Mouse (Mus musculus) neural tube, embryonic 11.5 days (tissue): Measurements from ENCODE around the gene Enpep. TPM values are rescaled to one million over a fixed set of nuclear protein-coding genes. Genes with fewer than 3 reads are reported as not detected.

Source experiments
- ATAC-seq: fragments of 200-750 bp; cut with Nextera tagmentation; 2 replicates; pipeline ENCODE4 v1.8.0; 2017; ENCODE audit warnings: moderate number of reproducible peaks, mild to moderate bottlenecking, moderate TSS enrichment, moderate library complexity; ENCODE audit not compliant: insufficient read depth, low FRiP score, low TSS enrichment
- DNase-seq: peaks from one replicate; pipeline ENCODE4 v3.0.0-alpha.2; 2015; ENCODE audit warnings: low spot score
- H3K27ac ChIP-seq: fragments of 300-500 bp; sonication (generic); 2 replicates; pipeline ENCODE4 v1.5.1; 2014; ENCODE audit warnings: low read depth, mild to moderate bottlenecking, low read length
- H3K27me3 ChIP-seq: fragments of 300-500 bp; sonication (generic); 2 replicates; pipeline ENCODE4 v1.6.1; 2014; ENCODE audit warnings: mild to moderate bottlenecking, low read length, mixed read lengths; ENCODE audit not compliant: control insufficient read depth, insufficient read depth
- H3K36me3 ChIP-seq: fragments of 300-500 bp; sonication (generic); 2 replicates; pipeline ENCODE4 v1.6.1; 2014; ENCODE audit warnings: mild to moderate bottlenecking, low read length, moderate library complexity, mixed read lengths; ENCODE audit not compliant: control insufficient read depth, insufficient read depth
- H3K4me1 ChIP-seq: fragments of 300-500 bp; sonication (generic); 2 replicates; pipeline ENCODE4 v1.6.1; 2014; ENCODE audit warnings: low read length, mixed read lengths; ENCODE audit not compliant: control insufficient read depth, insufficient read depth
- H3K4me2 ChIP-seq: fragments of 300-500 bp; sonication (generic); 2 replicates; pipeline ENCODE4 v1.6.1; 2014; ENCODE audit warnings: low read depth, mild to moderate bottlenecking, moderate library complexity
- H3K4me3 ChIP-seq: fragments of 300-500 bp; sonication (generic); 2 replicates; pipeline ENCODE4 v1.5.1; 2014; ENCODE audit warnings: low read depth, low read length
- H3K9ac ChIP-seq: fragments of 300-500 bp; sonication (generic); 2 replicates; pipeline ENCODE4 v1.6.1; 2014; ENCODE audit warnings: mild to moderate bottlenecking, low read length
- H3K9me3 ChIP-seq: fragments of 300-500 bp; sonication (generic); 2 replicates; pipeline ENCODE4 v1.6.1; 2016; ENCODE audit warnings: low read length; ENCODE audit not compliant: control insufficient read depth
- WGBS: fragments of 180-500 bp; shearing (Covaris S2); extraction: QIAGEN DNeasy Blood & Tissue Kit; methylation state at CpG from one replicate; pipeline ENCODE4 v1.1.7; 2014; 5-methylcytosine and 5-hydroxymethylcytosine counted together
- polyA plus RNA-seq: library from polyadenylated mRNA; unstranded; fragments of >200 nt; fragmentation: Nextera tagmentation; extraction: Ambion mirVana; gene quantifications from 2 replicates; pipeline ENCODE4 v1.2.1, GENCODE M21; 2014

Enpep gene
- polyA plus RNA-seq, 1 experiment from 2014 or later = 0.24 TPM

DNA sequence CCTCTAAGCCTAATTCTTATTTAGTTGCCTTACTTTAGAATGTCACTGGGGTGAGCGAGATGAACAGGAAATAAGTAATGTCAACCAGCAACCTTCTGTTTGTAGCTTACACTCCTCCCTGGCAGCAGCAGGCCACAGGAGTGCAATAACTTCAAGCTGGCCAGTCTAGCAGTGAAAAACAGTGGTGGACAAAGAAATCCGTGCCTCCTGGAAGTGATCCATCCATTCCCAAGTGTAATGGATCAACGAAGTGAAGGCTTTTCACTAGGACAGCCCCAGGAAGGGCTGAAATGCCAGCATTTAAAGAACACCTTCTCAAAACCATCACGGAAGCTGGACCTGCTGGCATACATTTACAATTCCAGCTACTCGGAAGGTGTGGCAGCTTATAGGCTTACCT, 48.2 kb downstream of the Enpep start:
- no peak overlapping the region for H3K4me2 ChIP-seq
- 84% methylated on average over 5 of the region's 5 CpGs for WGBS

GRCm38 (mm10) chr3:129279441-129279840, 53.1 kb downstream of the Enpep start:
- WGBS = 94% methylated on average over 8 of the region's 8 CpGs
- no peaks in the 10 kb centered on the region for H3K9me3 ChIP-seq
- ATAC-seq (no peak), DNase-seq (no peak)
- H3K27ac ChIP-seq = no peak overlapping the region
- H3K4me2 ChIP-seq = no peak overlapping the region
- H3K27me3 ChIP-seq = no peaks in the 10 kb centered on the region
- H3K4me1 ChIP-seq = no peaks in the 10 kb centered on the region
- no peak overlapping the region for H3K4me3 ChIP-seq
- H3K36me3 ChIP-seq = no peaks in the 10 kb centered on the region
- H3K9ac ChIP-seq = no peak overlapping the region

More for the DNA sequence above, 48.2 kb downstream of the Enpep start:
- Histone ChIP-seq H3K27me3 (no peaks in the 10 kb centered on the region), H3K36me3 (no peaks in the 10 kb centered on the region), H3K9me3 (no peaks in the 10 kb centered on the region), H3K4me3 (no peak overlapping the region), H3K9ac (no peak overlapping the region), H3K4me1 (no peaks in the 10 kb centered on the region), H3K27ac (no peak overlapping the region)
- DNase-seq (no peak), ATAC-seq (no peak)

GRCm38 (mm10) chr3:129273156-129273831, 59.2 kb downstream of the Enpep start:
- no peak overlapping the region for H3K4me2 ChIP-seq
- H3K27ac ChIP-seq = no peak overlapping the region
- no peaks in the 10 kb centered on the region for H3K36me3 ChIP-seq
- 81% methylated on average over 6 of the region's 6 CpGs for WGBS
- no peaks in the 10 kb centered on the region for H3K9me3 ChIP-seq
- H3K27me3 ChIP-seq = no peaks in the 10 kb centered on the region
- DNase-seq (no peak), ATAC-seq (no peak)
- H3K4me1 ChIP-seq = no peaks in the 10 kb centered on the region
- H3K4me3 ChIP-seq = no peak overlapping the region
- no peak overlapping the region for H3K9ac ChIP-seq

DNA sequence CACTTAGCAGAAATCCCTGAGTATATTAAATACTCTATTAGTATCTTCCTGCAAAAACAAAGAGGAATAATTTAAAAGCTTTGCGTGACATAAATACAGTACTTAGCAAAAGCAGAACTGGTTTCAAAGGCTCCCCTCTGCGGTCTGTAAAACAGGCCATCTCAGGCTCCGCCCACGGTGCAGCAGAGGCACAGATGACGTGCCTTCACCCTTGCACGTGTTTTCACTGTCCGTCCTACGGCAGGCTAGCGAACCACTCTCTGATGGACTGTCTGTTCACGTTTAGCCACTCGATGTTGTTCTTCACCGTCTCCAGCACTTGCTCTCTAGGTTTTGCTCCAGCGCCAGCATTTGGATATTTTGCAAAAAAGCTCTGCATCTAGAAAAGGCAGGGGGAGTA, 62.5 kb downstream of the Enpep start:
- no peak for DNase-seq
- H3K4me2 ChIP-seq = no peak overlapping the region
- H3K9ac ChIP-seq = no peak overlapping the region
- H3K27me3 ChIP-seq = no peaks in the 10 kb centered on the region
- H3K4me1 ChIP-seq = no peaks in the 10 kb centered on the region
- H3K27ac ChIP-seq = no peak overlapping the region
- no peaks in the 10 kb centered on the region for H3K9me3 ChIP-seq
- no peak for ATAC-seq
- no peak overlapping the region for H3K4me3 ChIP-seq
- 58% methylated on average over 13 of the region's 13 CpGs for WGBS
- no peaks in the 10 kb centered on the region for H3K36me3 ChIP-seq

DNA sequence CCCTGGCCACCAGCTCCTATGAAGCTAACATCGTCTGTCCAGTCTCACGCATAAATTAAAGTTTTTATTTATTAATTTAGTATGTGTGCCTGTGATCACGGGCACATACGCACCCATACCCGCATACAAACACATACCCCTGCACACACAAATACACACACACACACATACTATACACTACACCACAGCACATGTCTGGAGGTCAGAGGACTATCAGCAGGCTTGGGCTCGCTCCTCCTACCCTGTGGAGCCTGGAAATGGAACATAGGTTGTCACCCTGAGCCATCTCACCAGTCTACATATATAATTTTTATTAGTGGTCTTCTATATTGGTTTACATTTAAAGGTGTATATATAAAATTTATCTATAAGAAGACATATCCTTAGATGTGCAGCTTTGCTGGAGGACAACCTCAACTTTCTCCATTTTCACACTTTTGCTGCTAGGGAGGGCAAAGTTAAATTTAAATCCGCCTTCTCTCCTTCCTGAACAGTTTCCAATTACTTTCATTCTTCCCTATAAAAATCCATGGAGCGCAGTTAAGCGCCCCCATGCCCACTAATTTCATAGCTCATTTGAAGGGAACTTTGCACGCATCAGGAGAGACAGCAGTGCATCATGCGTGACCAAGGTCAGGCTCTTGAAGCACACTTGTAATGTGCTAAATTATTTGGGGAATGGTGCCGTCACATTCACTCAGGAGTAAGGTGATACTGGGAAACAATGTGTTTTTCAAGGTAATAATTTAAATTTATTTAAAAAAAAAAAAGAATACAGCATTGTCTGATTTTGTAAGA, 63.4 kb downstream of the Enpep start:
- Histone ChIP-seq H3K9me3 (no peaks in the 10 kb centered on the region), H3K4me3 (no peak overlapping the region), H3K4me2 (no peak overlapping the region), H3K27me3 (no peaks in the 10 kb centered on the region), H3K36me3 (no peaks in the 10 kb centered on the region), H3K27ac (no peak overlapping the region), H3K9ac (no peak overlapping the region), H3K4me1 (no peaks in the 10 kb centered on the region)
- 86% methylated on average over 12 of the region's 12 CpGs for WGBS
- DNase-seq = no peak
- ATAC-seq = no peak

DNA sequence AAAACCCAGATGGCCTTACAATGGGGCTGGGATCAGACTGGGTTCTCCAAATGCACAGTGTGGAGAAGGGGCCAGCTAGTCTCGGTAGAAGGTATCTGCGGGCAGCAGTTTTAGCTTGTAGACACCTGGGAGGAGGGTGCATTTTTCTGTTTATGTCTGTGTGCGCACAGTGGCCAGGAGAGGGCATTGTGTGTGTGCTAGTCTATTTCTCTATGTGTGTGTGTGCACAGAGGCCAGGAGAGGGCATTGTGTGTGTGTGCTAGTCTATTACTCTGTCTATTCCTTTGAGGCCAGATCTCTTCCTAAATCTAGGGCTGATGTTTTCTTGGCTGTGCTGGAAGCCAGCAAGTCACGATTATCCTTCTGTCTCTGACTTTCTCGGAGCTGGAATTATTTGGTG, 74.0 kb downstream of the Enpep start:
- DNase-seq (no peak), ATAC-seq (no peak)
- H3K4me2 ChIP-seq = no peak overlapping the region
- no peak overlapping the region for H3K9ac ChIP-seq
- H3K4me1 ChIP-seq = no peaks in the 10 kb centered on the region
- H3K27me3 ChIP-seq = no peaks in the 10 kb centered on the region
- no peak overlapping the region for H3K27ac ChIP-seq
- H3K36me3 ChIP-seq = no peaks in the 10 kb centered on the region
- 82% methylated on average over 5 of the region's 5 CpGs for WGBS
- no peak overlapping the region for H3K4me3 ChIP-seq
- H3K9me3 ChIP-seq = no peaks in the 10 kb centered on the region

- Histone ChIP-seq H3K27me3 (no peaks in the 10 kb centered on the region), H3K9me3 (no peaks in the 10 kb centered on the region), H3K27ac (no peak overlapping the region), H3K36me3 (no peaks in the 10 kb centered on the region), H3K4me1 (no peaks in the 10 kb centered on the region), H3K4me3 (no peak overlapping the region; the same call in 1 of the 2 replicates), H3K9ac (no peak overlapping the region), H3K4me2 (peak overlapping the region; percentile 27; the same call in 1 of the 2 replicates)
- no peak; the same call in 1 of the 2 replicates for ATAC-seq
- DNase-seq = no peak
- 68% methylated on average over 8 of the region's 8 CpGs for WGBS
These were observed 75.8 kb downstream of the Enpep start for GRCm38 (mm10) chr3:129256766-129257165.

DNA sequence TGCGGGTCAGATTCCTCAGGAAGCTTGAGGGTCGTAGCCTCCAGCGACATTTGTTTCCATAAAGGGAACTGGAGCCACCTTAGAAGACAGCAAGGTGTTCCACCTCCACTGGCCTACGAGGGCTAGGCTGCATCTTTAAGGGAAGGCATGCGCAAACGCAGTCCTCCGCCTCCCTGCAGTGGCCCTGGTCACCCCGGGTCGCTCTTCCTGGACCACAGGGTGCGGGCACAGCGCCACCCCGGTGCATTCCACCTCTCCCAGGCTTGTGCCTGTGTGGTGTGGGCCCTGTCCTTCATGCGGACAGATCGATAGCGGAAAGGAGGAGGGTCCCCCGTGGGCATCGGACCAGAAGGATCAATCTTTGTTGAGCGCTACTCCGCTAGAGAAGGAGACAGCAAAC, 76.2 kb downstream of the Enpep start:
- 53% methylated on average over 19 of the region's 19 CpGs for WGBS
- ATAC-seq = no peak; the same call in 1 of the 2 replicates
- DNase-seq = peak; percentile 15

DNA sequence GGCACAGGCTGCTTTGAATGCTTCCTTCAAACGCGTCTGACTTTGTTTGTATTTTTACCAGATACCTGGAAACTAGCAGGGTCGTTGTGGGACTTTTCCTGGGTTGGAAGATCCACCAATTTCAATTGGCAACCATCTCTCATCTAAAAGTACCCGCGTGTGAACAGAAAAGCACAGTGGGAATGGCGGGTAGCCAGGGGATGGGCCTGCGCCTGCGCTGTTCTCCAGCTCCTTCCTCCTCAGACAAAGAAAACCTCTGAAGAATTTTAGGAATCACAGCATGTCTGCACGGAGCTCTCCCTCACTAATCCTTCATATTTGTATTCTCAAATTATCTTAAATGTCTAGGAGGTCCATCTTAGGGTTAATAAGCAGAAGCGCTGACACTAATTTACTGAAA, 78.3 kb downstream of the Enpep start:
- H3K27me3 ChIP-seq = no peaks in the 10 kb centered on the region
- DNase-seq = no peak
- 58% methylated on average over 10 of the region's 10 CpGs for WGBS
- no peak overlapping the region for H3K4me2 ChIP-seq
- H3K9me3 ChIP-seq = no peaks in the 10 kb centered on the region
- H3K36me3 ChIP-seq = no peaks in the 10 kb centered on the region
- ATAC-seq = no peak
- no peaks in the 10 kb centered on the region for H3K4me1 ChIP-seq
- H3K4me3 ChIP-seq = no peak overlapping the region
- H3K9ac ChIP-seq = no peak overlapping the region
- no peak overlapping the region for H3K27ac ChIP-seq

More for the DNA sequence above, 76.2 kb downstream of the Enpep start:
- Histone ChIP-seq H3K4me3 (peak overlapping the region; percentile 23), H3K4me1 (no peaks in the 10 kb centered on the region), H3K27ac (no peak overlapping the region), H3K9me3 (no peaks in the 10 kb centered on the region), H3K27me3 (no peaks in the 10 kb centered on the region), H3K9ac (no peak overlapping the region), H3K36me3 (no peaks in the 10 kb centered on the region), H3K4me2 (peak overlapping the region; percentile 27; the same call in 1 of the 2 replicates)
